Mouse (Mus musculus) heart, embryonic 12.5 days (tissue): ENCODE data around the gene Ltf. TPM values are rescaled to one million over a fixed set of nuclear protein-coding genes. Genes with fewer than 3 reads are reported as not detected.
A peak's percentile ranks its signal among the peaks of the same experiment; 100 is the strongest.

Experiments
- ATAC-seq: fragments of 200-750 bp; cut with Nextera tagmentation; 2 replicates; pipeline ENCODE4 v1.8.0; 2017; ENCODE audit warnings: moderate TSS enrichment, moderate library complexity; ENCODE audit not compliant: insufficient number of reproducible peaks, low FRiP score
- H3K27ac ChIP-seq: fragments of 300-500 bp; sonication (generic); 2 replicates; pipeline ENCODE4 v1.5.1; 2016; ENCODE audit warnings: mild to moderate bottlenecking, moderate library complexity; ENCODE audit not compliant: poor library complexity, severe bottlenecking
- H3K27me3 ChIP-seq: fragments of 300-500 bp; sonication (generic); replicated peaks from 2 replicates; pipeline ENCODE4 v1.6.1; 2016; ENCODE audit warnings: mild to moderate bottlenecking, moderate library complexity
- H3K36me3 ChIP-seq: fragments of 300-500 bp; sonication (generic); 2 replicates; pipeline ENCODE4 v1.6.1; 2016; ENCODE audit warnings: mild to moderate bottlenecking, moderate library complexity
- H3K4me1 ChIP-seq: fragments of 300-500 bp; sonication (generic); replicated peaks from 2 replicates; pipeline ENCODE4 v1.6.1; 2016; ENCODE audit warnings: mild to moderate bottlenecking
- H3K4me2 ChIP-seq: fragments of 300-500 bp; sonication (generic); 2 replicates; pipeline ENCODE4 v1.6.1; 2016; ENCODE audit warnings: mild to moderate bottlenecking, moderate library complexity
- H3K4me3 ChIP-seq: fragments of 300-500 bp; sonication (generic); 2 replicates; pipeline ENCODE4 v1.5.1; 2016; ENCODE audit warnings: mild to moderate bottlenecking
- H3K9ac ChIP-seq: fragments of 300-500 bp; sonication (generic); 2 replicates; pipeline ENCODE4 v1.6.1; 2016; ENCODE audit warnings: mild to moderate bottlenecking, moderate library complexity
- H3K9me3 ChIP-seq: fragments of 300-500 bp; sonication (generic); replicated peaks from 2 replicates; pipeline ENCODE4 v1.6.1; 2016; ENCODE audit warnings: mild to moderate bottlenecking, moderate library complexity
- WGBS: fragments of 180-500 bp; shearing (Covaris S2); methylation state at CpG from one replicate; pipeline ENCODE4 v1.1.7; 2016; 5-methylcytosine and 5-hydroxymethylcytosine counted together
- polyA plus RNA-seq: library from polyadenylated mRNA; unstranded; fragments of >200 nt; fragmentation: Nextera tagmentation; extraction: Ambion mirVana; gene quantifications from 2 replicates; pipeline ENCODE4 v1.2.1, GENCODE M21; 2016

Ltf gene
- 0.72 and 1.3 TPM in 2 replicates for polyA plus RNA-seq

DNA sequence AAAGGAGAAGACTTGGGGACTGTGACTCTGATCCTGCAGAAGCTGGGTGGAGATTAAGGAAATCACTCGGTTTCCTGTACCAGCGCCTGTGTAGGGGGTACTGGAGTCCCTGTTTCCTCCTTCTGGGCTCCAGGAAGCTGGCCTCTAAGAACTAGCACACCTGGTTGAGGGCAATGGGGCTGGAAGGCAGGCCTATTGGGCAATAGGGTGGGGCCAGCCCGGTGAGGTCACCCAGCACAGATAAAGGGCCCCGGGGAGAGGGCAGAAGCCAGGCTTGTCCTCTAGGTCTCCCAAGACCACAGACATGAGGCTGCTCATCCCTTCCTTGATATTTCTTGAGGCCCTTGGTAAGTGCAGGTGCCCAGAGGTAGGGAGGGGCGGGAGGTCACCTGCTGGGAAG, at the start of gene Ltf:
Ltf (plus strand) TSS at position 250 of the 400 bp plus-strand sequence.
- Histone ChIP-seq H3K4me3 (no peak within 1 kb of the TSS), H3K4me1 (peaks cover 6% of the 10 kb centered on the region; the same call in 1 of the 2 replicates), H3K36me3 (no peaks in the 10 kb centered on the region), H3K27me3 (0 out of 2 replicates have a peak, but pooled peaks cover 3% of the 10 kb centered on the region), H3K27ac (no peak within 1 kb of the TSS), H3K4me2 (no peak within 1 kb of the TSS), H3K9ac (0 out of 2 replicates have a peak within 1 kb of the TSS, but pooled peaks have one; percentile 9), H3K9me3 (no peaks in the 10 kb centered on the region)
- WGBS, result 51% methylated on average over 5 of the region's 5 CpGs
- ATAC-seq, result no peak

DNA sequence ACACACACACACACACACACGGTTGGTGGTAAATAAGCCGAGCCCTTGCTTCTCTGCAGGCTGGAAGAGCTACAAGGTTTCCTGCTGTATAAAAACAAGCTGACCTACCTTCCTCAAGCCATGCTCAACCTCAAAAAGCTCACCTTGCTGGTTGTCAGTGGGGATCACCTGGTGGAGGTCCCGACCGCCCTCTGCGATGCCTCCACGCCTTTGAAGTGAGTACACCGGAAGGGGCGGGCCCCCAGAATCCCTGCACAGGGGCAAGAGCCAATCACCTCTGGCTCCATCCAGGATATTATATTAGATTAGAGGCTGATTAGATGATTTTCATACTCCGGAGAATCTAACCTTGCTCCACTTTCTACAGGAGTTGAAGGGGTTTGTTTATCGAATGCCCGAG, 39.7 kb upstream of the Ltf start:
- Histone ChIP-seq H3K9ac (no peak overlapping the region), H3K36me3 (no peaks in the 10 kb centered on the region), H3K4me2 (no peak overlapping the region), H3K27ac (no peak overlapping the region), H3K4me1 (no peaks in the 10 kb centered on the region), H3K4me3 (no peak overlapping the region), H3K9me3 (0 out of 2 replicates have a peak, but pooled peaks cover 5% of the 10 kb centered on the region), H3K27me3 (no peaks in the 10 kb centered on the region)
- ATAC-seq, result no peak
- 91% methylated on average over 11 of the region's 11 CpGs for WGBS

DNA sequence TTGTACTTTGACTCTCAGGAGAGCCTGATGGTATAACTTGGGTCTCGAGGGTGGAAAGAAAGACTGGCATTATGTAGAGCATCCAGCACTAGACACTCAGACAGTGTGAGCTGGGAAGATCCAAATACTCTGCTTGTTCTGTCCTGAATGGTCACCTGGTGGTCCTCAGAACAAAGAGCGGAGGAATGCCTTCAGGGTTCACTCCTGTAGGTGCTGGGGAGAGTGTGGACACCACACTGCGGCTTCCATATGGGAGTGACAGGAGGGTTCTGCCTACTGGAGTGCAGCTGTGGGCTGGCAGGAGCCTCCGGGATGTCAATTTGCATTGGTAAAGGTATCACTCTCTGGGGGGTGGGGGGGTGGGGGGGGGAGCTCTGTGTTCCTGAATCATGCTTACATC, 36.7 kb upstream of the Ltf start:
- H3K27me3 ChIP-seq, result no peaks in the 10 kb centered on the region
- H3K36me3 ChIP-seq, result no peaks in the 10 kb centered on the region
- H3K4me1 ChIP-seq, result no peaks in the 10 kb centered on the region
- no peak overlapping the region for H3K4me3 ChIP-seq
- WGBS, result 60% methylated on average over 4 of the region's 4 CpGs
- no peak overlapping the region for H3K9ac ChIP-seq
- H3K9me3 ChIP-seq, result 0 out of 2 replicates have a peak, but pooled peaks cover 8% of the 10 kb centered on the region
- no peak overlapping the region for H3K27ac ChIP-seq
- no peak overlapping the region for H3K4me2 ChIP-seq
- ATAC-seq, result no peak

DNA sequence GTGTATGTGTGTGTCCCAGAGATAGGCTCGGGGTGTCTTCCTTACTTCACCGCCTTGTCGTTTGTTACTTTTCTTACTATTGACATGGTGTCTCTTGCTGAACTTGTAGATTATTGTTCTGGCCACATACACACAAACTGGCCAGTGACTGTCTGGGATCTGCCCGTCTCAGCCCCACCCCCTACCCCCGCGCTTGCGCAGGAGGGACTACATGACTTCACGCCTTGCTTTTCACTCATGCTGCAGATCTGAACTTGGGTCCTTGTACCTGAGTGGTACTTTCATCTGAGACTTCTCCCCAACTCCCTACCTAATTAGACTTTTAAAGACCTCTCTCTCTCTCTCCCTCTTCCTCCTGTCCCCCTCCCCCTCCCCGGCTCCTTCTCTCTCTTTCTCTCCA, 35.0 kb upstream of the Ltf start:
- no peak for ATAC-seq
- no peak overlapping the region for H3K4me2 ChIP-seq
- no peaks in the 10 kb centered on the region for H3K36me3 ChIP-seq
- H3K9me3 ChIP-seq, result 0 out of 2 replicates have a peak, but pooled peaks cover 8% of the 10 kb centered on the region
- no peaks in the 10 kb centered on the region for H3K27me3 ChIP-seq
- H3K4me3 ChIP-seq, result no peak overlapping the region
- 0 out of 2 replicates have a peak, but pooled peaks cover 3% of the 10 kb centered on the region for H3K4me1 ChIP-seq
- 88% methylated on average over 9 of the region's 9 CpGs for whole genome bisulfite sequencing
- H3K27ac ChIP-seq, result no peak overlapping the region
- no peak overlapping the region for H3K9ac ChIP-seq

DNA sequence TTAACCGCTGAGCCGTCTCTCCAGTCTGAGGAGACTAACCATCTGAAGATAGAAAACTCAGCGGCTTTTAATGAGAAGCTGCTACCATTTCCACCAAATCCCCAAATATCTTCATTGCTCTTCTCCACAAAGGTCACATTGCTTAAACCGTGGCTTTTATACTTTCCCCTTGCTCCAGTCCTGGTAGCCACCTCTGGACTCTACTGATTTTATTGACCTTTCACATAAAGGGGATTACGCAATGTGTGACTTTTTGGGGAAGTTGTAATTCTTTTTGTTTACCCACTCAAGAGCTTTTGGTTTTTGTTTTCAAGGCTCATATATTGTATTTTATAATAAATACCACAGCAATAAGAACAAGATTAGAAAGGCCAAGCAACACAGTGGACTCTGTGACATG, 33.5 kb upstream of the Ltf start:
- Histone ChIP-seq H3K9ac (no peak overlapping the region), H3K36me3 (no peaks in the 10 kb centered on the region), H3K27me3 (no peaks in the 10 kb centered on the region), H3K4me3 (no peak overlapping the region), H3K9me3 (0 out of 2 replicates have a peak, but pooled peaks cover 4% of the 10 kb centered on the region), H3K4me2 (no peak overlapping the region), H3K4me1 (0 out of 2 replicates have a peak, but pooled peaks cover 7% of the 10 kb centered on the region), H3K27ac (no peak overlapping the region)
- ATAC-seq, result no peak
- WGBS, result 93% methylated on average over 5 of the region's 5 CpGs

DNA sequence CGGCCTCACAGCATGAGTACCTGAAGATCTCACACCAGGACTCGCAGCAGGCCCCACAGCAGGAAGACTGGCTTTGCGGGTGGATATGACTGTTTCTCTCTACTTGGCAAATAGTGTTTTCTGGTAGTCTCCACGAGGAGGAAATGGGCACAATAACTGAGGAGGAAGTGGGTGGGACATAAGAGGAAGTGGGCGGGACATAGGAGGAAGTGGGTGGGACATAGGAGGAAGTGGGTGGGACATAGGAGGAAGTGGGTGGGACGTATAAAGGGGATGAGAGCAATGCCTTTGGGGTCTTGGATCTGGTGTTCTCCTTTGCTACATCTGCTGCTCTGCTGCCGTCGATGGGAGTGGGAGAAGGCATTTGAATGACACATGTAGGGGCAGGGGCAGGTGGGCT, 33.1 kb upstream of the Ltf start:
- H3K27me3 ChIP-seq, result no peaks in the 10 kb centered on the region
- H3K4me2 ChIP-seq, result no peak overlapping the region
- H3K4me3 ChIP-seq, result no peak overlapping the region
- 0 out of 2 replicates have a peak, but pooled peaks cover 3% of the 10 kb centered on the region for H3K9me3 ChIP-seq
- no peak overlapping the region for H3K9ac ChIP-seq
- H3K4me1 ChIP-seq, result 0 out of 2 replicates have a peak, but pooled peaks cover 7% of the 10 kb centered on the region
- no peak for ATAC-seq
- H3K27ac ChIP-seq, result no peak overlapping the region
- WGBS, result 80% methylated on average over 8 of the region's 8 CpGs
- no peaks in the 10 kb centered on the region for H3K36me3 ChIP-seq

DNA sequence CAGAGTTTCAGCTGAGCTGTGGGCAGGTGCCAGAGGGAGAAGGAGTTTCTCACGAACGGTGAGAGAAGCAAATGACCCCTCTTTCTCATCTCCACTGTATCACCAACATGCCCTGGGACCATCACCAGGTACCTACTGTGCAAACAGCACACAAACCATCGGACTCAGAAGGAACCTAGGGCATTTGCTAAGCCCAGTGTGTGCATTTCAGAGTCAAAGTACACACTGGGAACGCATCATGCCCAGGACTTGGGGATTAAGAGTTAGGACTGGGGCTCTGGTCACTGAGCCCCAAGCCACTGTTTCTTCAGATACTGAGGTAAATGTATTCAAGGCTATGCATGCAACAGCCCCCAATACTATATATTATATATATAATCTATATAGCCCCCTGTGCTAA, 31.7 kb upstream of the Ltf start:
- Histone ChIP-seq H3K4me2 (no peak overlapping the region), H3K27me3 (no peaks in the 10 kb centered on the region), H3K9ac (no peak overlapping the region), H3K9me3 (0 out of 2 replicates have a peak, but pooled peaks cover 3% of the 10 kb centered on the region), H3K4me1 (0 out of 2 replicates have a peak, but pooled peaks cover 7% of the 10 kb centered on the region), H3K4me3 (no peak overlapping the region), H3K27ac (no peak overlapping the region), H3K36me3 (no peaks in the 10 kb centered on the region)
- ATAC-seq, result no peak
- 69% methylated on average over 4 of the region's 4 CpGs for WGBS

DNA sequence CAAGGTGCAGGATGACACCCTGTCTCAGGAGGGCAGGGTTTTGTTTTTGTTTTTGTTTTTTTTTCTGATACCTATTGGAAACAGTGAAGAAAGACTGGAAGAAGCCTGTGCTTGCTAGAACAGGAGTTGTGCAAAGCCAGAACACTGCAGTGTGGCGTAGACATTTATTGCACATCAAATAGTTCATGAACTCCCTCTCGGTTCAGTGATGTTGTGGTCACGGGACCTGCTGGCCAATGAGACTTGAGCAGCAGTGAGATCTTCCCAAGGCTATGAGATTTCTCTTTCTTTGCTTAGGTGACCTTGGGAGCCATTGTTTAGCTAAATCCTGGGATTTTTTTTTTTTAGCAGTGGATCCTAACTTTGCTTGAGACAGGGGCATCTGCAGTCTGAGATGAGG, 31.0 kb upstream of the Ltf start:
- 78% methylated on average over 3 of the region's 3 CpGs for WGBS
- Histone ChIP-seq H3K9me3 (0 out of 2 replicates have a peak, but pooled peaks cover 3% of the 10 kb centered on the region), H3K4me2 (no peak overlapping the region), H3K9ac (no peak overlapping the region), H3K36me3 (no peaks in the 10 kb centered on the region), H3K4me3 (no peak overlapping the region), H3K27ac (no peak overlapping the region), H3K4me1 (0 out of 2 replicates have a peak, but pooled peaks cover 7% of the 10 kb centered on the region), H3K27me3 (no peaks in the 10 kb centered on the region)
- no peak for ATAC-seq

DNA sequence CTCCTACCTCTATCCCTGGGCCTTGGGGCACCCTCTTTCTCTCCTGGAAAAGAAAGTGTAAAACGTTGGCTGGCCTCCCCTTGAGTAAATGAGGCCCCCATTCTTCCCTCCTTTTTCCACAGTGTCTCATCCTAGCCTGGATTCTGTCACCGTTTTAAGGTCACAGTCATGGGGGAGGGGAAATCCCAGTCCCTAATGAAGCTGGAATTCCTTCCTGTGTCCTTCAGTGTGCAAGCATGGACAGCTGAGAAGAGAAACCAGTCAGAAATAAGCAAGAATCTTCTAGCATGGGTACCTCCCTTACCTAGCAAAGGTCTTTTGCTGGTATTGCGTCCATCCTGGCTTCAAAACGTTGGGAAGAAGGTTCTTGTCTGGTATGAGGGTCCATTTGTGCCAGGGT, 29.9 kb upstream of the Ltf start:
- H3K9ac ChIP-seq, result no peak overlapping the region
- H3K27me3 ChIP-seq, result no peaks in the 10 kb centered on the region
- no peak overlapping the region for H3K4me2 ChIP-seq
- no peaks in the 10 kb centered on the region for H3K36me3 ChIP-seq
- no peak overlapping the region for H3K4me3 ChIP-seq
- WGBS, result 47% methylated on average over 4 of the region's 4 CpGs
- no peak overlapping the region for H3K27ac ChIP-seq
- H3K9me3 ChIP-seq, result 0 out of 2 replicates have a peak, but pooled peaks cover 3% of the 10 kb centered on the region
- no peak for ATAC-seq
- 0 out of 2 replicates have a peak, but pooled peaks cover 7% of the 10 kb centered on the region for H3K4me1 ChIP-seq

DNA sequence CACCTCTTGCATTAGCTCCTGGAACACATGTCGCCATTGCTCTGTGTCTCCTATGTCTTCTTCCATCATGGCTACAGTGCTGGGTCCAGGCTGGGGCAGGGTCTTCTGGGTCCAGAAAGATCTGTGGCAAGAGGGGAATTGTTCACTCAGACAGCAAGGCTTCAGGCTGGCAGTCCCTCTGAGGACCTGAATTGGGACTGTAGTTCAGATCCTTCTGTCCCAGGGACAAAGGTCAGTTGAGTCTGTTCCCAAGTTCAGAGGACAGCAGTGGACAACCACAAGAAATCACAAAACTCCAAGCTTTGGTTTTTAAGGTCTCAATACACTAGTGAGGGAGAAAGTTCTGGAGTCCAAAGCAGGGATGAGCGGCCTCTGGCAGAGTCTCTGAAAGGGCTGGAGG, 29.5 kb upstream of the Ltf start:
- no peak for ATAC-seq
- Histone ChIP-seq H3K27me3 (no peaks in the 10 kb centered on the region), H3K4me2 (no peak overlapping the region), H3K9ac (no peak overlapping the region), H3K4me1 (0 out of 2 replicates have a peak, but pooled peaks cover 7% of the 10 kb centered on the region), H3K9me3 (0 out of 2 replicates have a peak, but pooled peaks cover 3% of the 10 kb centered on the region), H3K4me3 (no peak overlapping the region), H3K27ac (no peak overlapping the region), H3K36me3 (no peaks in the 10 kb centered on the region)
- WGBS, result 82% methylated on average over 2 of the region's 2 CpGs

DNA sequence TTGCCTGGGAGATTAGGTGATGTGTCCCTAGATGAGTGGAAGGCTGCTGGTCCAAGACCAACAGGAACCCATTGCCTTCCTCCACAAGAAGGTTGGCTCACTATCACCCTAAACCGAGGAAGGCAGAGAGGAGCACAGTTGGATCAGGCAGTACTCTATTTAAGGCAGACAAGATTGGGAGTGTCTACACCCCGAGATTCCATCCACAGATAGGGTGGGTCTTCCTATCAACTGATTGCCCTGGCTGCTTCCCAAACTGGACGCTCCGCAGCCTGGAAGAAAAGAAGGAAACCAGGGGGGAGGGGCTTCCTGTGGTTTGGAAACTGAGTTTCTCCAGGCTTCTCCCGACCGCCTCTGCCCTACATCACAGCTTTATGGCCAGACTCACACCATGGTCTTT, 28.9 kb upstream of the Ltf start, which contains the start of gene Rtp3:
Rtp3 (minus strand) TSS at position 380 of the 400 bp plus-strand sequence.
- H3K36me3 ChIP-seq, result no peaks in the 10 kb centered on the region
- H3K4me1 ChIP-seq, result 0 out of 2 replicates have a peak, but pooled peaks cover 7% of the 10 kb centered on the region
- no peak within 1 kb of the TSS for H3K9ac ChIP-seq
- no peak for ATAC-seq
- H3K27ac ChIP-seq, result no peak within 1 kb of the TSS
- H3K27me3 ChIP-seq, result no peaks in the 10 kb centered on the region
- no peak within 1 kb of the TSS for H3K4me2 ChIP-seq
- H3K4me3 ChIP-seq, result no peak within 1 kb of the TSS
- H3K9me3 ChIP-seq, result 0 out of 2 replicates have a peak, but pooled peaks cover 3% of the 10 kb centered on the region
- WGBS, result 46% methylated on average over 6 of the region's 6 CpGs
